Mouse (Mus musculus) heart, adult 11 months (tissue): Measurements from ENCODE around the gene Scn1a.

Experiments used
- DNase-seq: peaks from one replicate; pipeline ENCODE4 v3.0.0; 2022

Gene Scn1a

GRCm38 (mm10) chr2:66240334-66240733 lies 200.3 kb downstream of the Scn1a start:
- DNase-seq = peak; percentile 64

DNA sequence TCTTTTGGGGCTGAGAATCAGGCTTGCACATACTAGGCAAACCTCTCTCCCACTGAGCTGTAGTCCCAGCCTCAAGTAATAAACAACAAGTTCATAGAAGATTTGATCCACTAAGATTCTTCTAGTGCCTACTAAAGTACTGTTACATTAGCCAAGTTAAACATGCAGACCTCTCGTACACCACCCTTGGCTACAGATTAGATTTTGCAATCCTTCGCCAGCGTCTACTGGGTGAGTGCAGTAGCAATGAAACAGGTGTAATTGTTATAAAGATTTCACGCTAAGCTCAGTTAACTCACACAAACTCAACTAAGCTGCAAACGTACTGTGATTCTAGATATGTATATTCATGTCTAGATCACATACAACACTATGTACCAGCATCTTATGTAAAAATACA lies 201.8 kb downstream of the Scn1a start:
- DNase-seq = no peak

GRCm38 (mm10) chr2:66220954-66221353 lies 219.7 kb downstream of the Scn1a start:
- no peak for DNase-seq
